Mouse (Mus musculus): ENCODE data around the gene A1cf. TPM values are rescaled to one million over a fixed set of nuclear protein-coding genes. Genes with fewer than 3 reads are reported as not detected.

The A1cf gene
- not detected in 2 replicates for polyA plus RNA-seq (2014; fragmentation: Nextera tagmentation; extraction: Ambion mirVana)

DNA sequence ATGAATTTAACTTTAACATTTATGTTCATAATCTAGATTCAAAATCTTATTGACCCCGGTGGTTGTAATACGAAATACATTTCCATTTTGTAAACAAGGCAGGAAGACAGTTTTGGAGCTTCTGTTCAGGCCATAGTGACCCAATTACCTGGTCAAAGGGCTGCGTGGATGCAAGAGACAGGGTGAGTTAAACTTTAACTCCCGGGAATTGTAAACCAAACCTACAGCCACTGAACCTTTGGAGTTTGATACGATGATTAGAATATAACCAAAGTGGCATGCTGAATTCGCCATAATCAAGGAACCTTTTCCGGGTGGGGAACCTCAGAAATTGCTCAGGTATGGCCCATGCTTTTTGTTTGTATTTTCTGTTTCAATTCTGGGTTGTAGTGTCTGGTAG, at the start of gene A1cf:
A1cf (plus strand) TSS at position 244 of the 400 bp plus-strand sequence.
- WGBS: 87% methylated on average over 7 of the region's 7 CpGs
- Histone ChIP-seq H3K36me3 (replicated peaks; ENCODE audit: control insufficient read depth, insufficient read depth, low read depth, low read length) (no peaks in the 10 kb centered on the region), H3K4me3 (ENCODE audit: low read depth, low read length) (no peak within 1 kb of the TSS), H3K9ac (replicated peaks; ENCODE audit: low read length) (no peak within 1 kb of the TSS), H3K9me3 (replicated peaks; ENCODE audit: control insufficient read depth, low read length) (no peaks in the 10 kb centered on the region), H3K4me1 (ENCODE audit: control insufficient read depth, insufficient read depth, low read length) (no peaks in the 10 kb centered on the region), H3K27me3 (ENCODE audit: control insufficient read depth, insufficient read depth, low read length) (no peaks in the 10 kb centered on the region), H3K4me2 (ENCODE audit: low read depth, low read length) (no peak within 1 kb of the TSS), H3K27ac (replicated peaks; ENCODE audit: low read depth, low read length) (no peak within 1 kb of the TSS)
- DNase-seq (ENCODE audit: low spot score) (no peak), ATAC-seq (replicated peaks; ENCODE audit: insufficient number of reproducible peaks, low FRiP score, low TSS enrichment, low read depth) (no peak)

DNA sequence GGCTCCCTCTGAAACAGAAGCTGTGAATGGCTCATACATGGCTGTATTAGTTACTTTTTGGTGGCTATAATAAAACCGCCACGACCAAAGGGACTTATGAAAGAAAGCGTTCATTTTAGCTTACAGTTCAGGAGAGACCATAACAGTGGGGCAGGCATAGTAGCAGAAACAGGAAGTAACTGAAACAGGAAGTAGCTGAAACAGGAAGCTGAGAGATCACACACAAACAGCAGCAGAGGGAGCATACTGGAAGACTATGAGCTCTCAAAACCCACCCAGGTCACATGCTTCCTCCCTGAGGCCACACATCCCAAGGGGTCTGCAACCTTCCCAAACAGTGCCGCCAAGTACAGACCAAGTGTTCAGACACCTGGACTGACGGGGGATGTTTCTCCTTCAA, 34.3 kb upstream of the A1cf start:
- WGBS: 86% methylated on average over 5 of the region's 5 CpGs
- no peak overlapping the region for H3K27ac ChIP-seq (replicated peaks; ENCODE audit: low read depth, low read length)
- no peaks in the 10 kb centered on the region for H3K27me3 ChIP-seq (ENCODE audit: control insufficient read depth, insufficient read depth, low read length)
- H3K9me3 ChIP-seq (replicated peaks; ENCODE audit: control insufficient read depth, low read length): no peaks in the 10 kb centered on the region
- H3K4me3 ChIP-seq (ENCODE audit: low read depth, low read length): no peak overlapping the region
- H3K9ac ChIP-seq (replicated peaks; ENCODE audit: low read length): no peak overlapping the region
- no peaks in the 10 kb centered on the region for H3K36me3 ChIP-seq (replicated peaks; ENCODE audit: control insufficient read depth, insufficient read depth, low read depth, low read length)
- ATAC-seq (replicated peaks; ENCODE audit: insufficient number of reproducible peaks, low FRiP score, low TSS enrichment, low read depth) (no peak), DNase-seq (ENCODE audit: low spot score) (no peak)
- H3K4me2 ChIP-seq (ENCODE audit: low read depth, low read length): no peak overlapping the region
- H3K4me1 ChIP-seq (ENCODE audit: control insufficient read depth, insufficient read depth, low read length): no peaks in the 10 kb centered on the region

DNA sequence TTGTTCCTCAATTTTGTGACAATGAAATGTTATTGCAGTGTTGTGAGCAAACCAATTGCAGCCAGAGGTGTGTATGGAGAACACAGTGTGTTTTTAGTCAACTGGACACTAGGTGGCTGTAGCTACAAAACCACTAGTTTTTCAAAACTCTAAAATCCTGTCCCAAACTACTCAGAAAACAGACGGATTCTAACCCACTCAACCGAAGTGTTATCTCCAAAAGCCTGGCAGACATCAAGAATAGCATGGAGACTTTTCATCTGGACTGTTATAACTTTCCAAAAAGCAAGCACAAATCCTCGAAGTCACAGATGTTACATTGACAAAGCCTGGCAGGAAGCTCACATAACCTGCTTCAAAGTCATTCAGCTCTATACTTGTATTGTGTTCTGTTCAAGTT, 6.7 kb upstream of the A1cf start:
- H3K4me1 ChIP-seq (ENCODE audit: control insufficient read depth, insufficient read depth, low read length): no peaks in the 10 kb centered on the region
- no peaks in the 10 kb centered on the region for H3K27me3 ChIP-seq (ENCODE audit: control insufficient read depth, insufficient read depth, low read length)
- no peak overlapping the region for H3K4me2 ChIP-seq (ENCODE audit: low read depth, low read length)
- H3K36me3 ChIP-seq (replicated peaks; ENCODE audit: control insufficient read depth, insufficient read depth, low read depth, low read length): no peaks in the 10 kb centered on the region
- no peak for ATAC-seq (replicated peaks; ENCODE audit: insufficient number of reproducible peaks, low FRiP score, low TSS enrichment, low read depth)
- no peak for DNase-seq (ENCODE audit: low spot score)
- no peak overlapping the region for H3K27ac ChIP-seq (replicated peaks; ENCODE audit: low read depth, low read length)
- no peaks in the 10 kb centered on the region for H3K9me3 ChIP-seq (replicated peaks; ENCODE audit: control insufficient read depth, low read length)
- no peak overlapping the region for H3K9ac ChIP-seq (replicated peaks; ENCODE audit: low read length)
- WGBS: 73% methylated on average over 3 of the region's 3 CpGs
- no peak overlapping the region for H3K4me3 ChIP-seq (ENCODE audit: low read depth, low read length)

DNA sequence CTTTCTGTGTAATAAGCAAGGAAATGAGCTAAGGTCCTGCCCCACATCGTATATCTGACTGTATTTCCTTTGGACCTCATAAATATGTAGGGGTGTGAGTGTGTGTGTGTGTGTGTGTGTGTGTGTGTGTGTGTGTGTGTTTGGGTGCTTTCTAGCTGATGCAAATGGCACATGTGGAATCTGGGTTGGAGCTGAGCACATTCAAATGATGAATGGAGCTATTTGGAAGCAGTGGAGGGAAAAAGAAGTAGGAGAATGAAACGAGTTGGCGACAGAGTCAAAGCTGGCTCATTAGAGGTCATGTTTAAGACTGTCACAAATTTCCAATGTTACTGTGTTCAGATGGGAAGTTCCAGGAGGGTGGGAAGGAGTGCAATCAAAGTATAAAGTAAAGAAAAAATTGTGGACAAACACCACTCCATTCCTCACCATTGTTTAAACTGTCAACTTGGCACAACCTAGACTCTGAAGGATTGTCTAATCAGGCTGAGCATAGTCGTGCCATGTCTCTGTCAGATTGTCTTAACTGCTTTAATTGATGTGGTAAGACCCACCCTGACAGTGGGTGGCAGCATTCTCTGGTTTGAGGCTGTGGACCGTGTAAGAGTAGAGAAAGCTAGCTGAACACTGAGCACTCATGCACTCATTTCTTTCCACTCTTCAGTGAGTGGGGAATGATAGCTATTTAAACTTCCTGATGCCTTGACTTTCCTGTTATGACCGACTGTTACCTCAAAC, 5.9 kb upstream of the A1cf start:
- ATAC-seq (replicated peaks; ENCODE audit: insufficient number of reproducible peaks, low FRiP score, low TSS enrichment, low read depth) (no peak), DNase-seq (ENCODE audit: low spot score) (no peak)
- no peak overlapping the region for H3K4me2 ChIP-seq (ENCODE audit: low read depth, low read length)
- H3K4me3 ChIP-seq (ENCODE audit: low read depth, low read length): no peak overlapping the region
- H3K9ac ChIP-seq (replicated peaks; ENCODE audit: low read length): no peak overlapping the region
- WGBS: 76% methylated on average over 6 of the region's 6 CpGs
- H3K27me3 ChIP-seq (ENCODE audit: control insufficient read depth, insufficient read depth, low read length): no peaks in the 10 kb centered on the region
- H3K27ac ChIP-seq (replicated peaks; ENCODE audit: low read depth, low read length): no peak overlapping the region
- H3K9me3 ChIP-seq (replicated peaks; ENCODE audit: control insufficient read depth, low read length): no peaks in the 10 kb centered on the region
- no peaks in the 10 kb centered on the region for H3K4me1 ChIP-seq (ENCODE audit: control insufficient read depth, insufficient read depth, low read length)
- no peaks in the 10 kb centered on the region for H3K36me3 ChIP-seq (replicated peaks; ENCODE audit: control insufficient read depth, insufficient read depth, low read depth, low read length)

DNA sequence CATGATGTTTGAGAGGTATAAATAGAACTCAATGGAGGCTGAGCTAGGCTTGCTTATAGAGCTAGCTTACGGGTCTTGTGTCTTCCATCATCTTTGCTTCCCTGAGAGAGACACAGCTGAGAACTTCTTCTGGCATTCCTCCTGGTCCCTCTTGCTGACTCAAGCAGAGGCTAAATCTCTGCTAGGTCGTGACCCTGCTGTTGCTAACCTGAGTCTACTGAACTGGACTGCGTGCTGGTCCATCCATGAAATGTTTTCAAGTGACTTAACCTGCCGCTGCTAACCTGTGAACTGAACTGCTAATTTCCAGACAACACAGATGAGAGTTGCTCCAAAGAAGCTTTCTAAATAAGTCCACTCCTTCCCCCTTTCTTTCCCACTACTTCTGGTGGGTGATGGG, 3.1 kb upstream of the A1cf start:
- Histone ChIP-seq H3K27me3 (ENCODE audit: control insufficient read depth, insufficient read depth, low read length) (no peaks in the 10 kb centered on the region), H3K4me2 (ENCODE audit: low read depth, low read length) (no peak overlapping the region), H3K36me3 (replicated peaks; ENCODE audit: control insufficient read depth, insufficient read depth, low read depth, low read length) (no peaks in the 10 kb centered on the region), H3K4me1 (ENCODE audit: control insufficient read depth, insufficient read depth, low read length) (no peaks in the 10 kb centered on the region), H3K27ac (replicated peaks; ENCODE audit: low read depth, low read length) (no peak overlapping the region), H3K9me3 (replicated peaks; ENCODE audit: control insufficient read depth, low read length) (no peaks in the 10 kb centered on the region), H3K4me3 (ENCODE audit: low read depth, low read length) (no peak overlapping the region), H3K9ac (replicated peaks; ENCODE audit: low read length) (no peak overlapping the region)
- DNase-seq (ENCODE audit: low spot score) (no peak), ATAC-seq (replicated peaks; ENCODE audit: insufficient number of reproducible peaks, low FRiP score, low TSS enrichment, low read depth) (no peak)
- 88% methylated on average over 4 of the region's 4 CpGs for WGBS

DNA sequence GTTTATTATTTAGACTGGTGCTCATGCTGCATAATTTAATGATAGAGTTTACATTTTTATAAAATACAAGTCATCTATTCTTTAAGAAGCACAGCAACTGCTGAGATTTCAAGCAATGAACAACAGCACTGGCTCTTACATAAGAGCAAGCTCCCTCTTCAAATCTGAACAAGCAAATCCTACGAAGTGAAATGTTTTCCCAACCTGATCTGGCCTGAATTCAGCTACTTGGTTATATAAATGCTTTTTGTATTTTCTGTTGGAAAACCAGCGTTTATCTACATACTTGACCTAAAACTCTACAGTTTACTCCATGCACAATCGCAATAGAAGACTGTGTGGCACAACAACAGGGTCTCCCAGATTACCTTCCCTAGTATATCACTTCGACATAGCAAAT, 488 bp upstream of the A1cf start:
- H3K9me3 ChIP-seq (replicated peaks; ENCODE audit: control insufficient read depth, low read length): no peaks in the 10 kb centered on the region
- ATAC-seq (replicated peaks; ENCODE audit: insufficient number of reproducible peaks, low FRiP score, low TSS enrichment, low read depth) (no peak), DNase-seq (ENCODE audit: low spot score) (no peak)
- no peaks in the 10 kb centered on the region for H3K36me3 ChIP-seq (replicated peaks; ENCODE audit: control insufficient read depth, insufficient read depth, low read depth, low read length)
- no peak overlapping the region for H3K4me3 ChIP-seq (ENCODE audit: low read depth, low read length)
- H3K4me2 ChIP-seq (ENCODE audit: low read depth, low read length): no peak overlapping the region
- WGBS: 88% methylated on average over 4 of the region's 4 CpGs
- H3K27me3 ChIP-seq (ENCODE audit: control insufficient read depth, insufficient read depth, low read length): no peaks in the 10 kb centered on the region
- no peaks in the 10 kb centered on the region for H3K4me1 ChIP-seq (ENCODE audit: control insufficient read depth, insufficient read depth, low read length)
- H3K27ac ChIP-seq (replicated peaks; ENCODE audit: low read depth, low read length): no peak overlapping the region
- no peak overlapping the region for H3K9ac ChIP-seq (replicated peaks; ENCODE audit: low read length)

DNA sequence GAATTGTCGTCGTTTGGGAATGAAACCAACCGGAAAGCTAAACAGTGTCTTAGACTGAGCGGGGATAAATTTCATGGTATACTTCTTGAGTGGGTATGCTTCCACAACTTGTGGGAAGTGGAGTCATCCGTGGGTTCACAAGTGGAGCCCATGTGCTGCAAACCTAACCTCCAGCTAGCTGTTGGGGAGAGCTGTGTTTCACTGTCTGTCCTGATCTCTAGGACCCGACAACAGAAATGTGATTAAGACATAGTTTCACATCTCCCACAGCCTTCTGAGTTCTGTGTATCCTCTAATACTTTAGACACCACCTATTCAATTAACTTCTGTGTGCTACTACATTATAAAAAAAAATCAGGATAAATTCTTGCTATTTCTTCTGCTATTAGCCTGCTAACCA, 407 bp downstream of the A1cf start:
- DNase-seq (ENCODE audit: low spot score): no peak
- no peak overlapping the region for H3K9ac ChIP-seq (replicated peaks; ENCODE audit: low read length)
- H3K27me3 ChIP-seq (ENCODE audit: control insufficient read depth, insufficient read depth, low read length): no peaks in the 10 kb centered on the region
- H3K4me3 ChIP-seq (ENCODE audit: low read depth, low read length): no peak overlapping the region
- 84% methylated on average over 6 of the region's 6 CpGs for WGBS
- H3K36me3 ChIP-seq (replicated peaks; ENCODE audit: control insufficient read depth, insufficient read depth, low read depth, low read length): no peaks in the 10 kb centered on the region
- H3K9me3 ChIP-seq (replicated peaks; ENCODE audit: control insufficient read depth, low read length): no peaks in the 10 kb centered on the region
- H3K4me1 ChIP-seq (ENCODE audit: control insufficient read depth, insufficient read depth, low read length): no peaks in the 10 kb centered on the region
- no peak overlapping the region for H3K27ac ChIP-seq (replicated peaks; ENCODE audit: low read depth, low read length)
- no peak for ATAC-seq (replicated peaks; ENCODE audit: insufficient number of reproducible peaks, low FRiP score, low TSS enrichment, low read depth)
- H3K4me2 ChIP-seq (ENCODE audit: low read depth, low read length): no peak overlapping the region

DNA sequence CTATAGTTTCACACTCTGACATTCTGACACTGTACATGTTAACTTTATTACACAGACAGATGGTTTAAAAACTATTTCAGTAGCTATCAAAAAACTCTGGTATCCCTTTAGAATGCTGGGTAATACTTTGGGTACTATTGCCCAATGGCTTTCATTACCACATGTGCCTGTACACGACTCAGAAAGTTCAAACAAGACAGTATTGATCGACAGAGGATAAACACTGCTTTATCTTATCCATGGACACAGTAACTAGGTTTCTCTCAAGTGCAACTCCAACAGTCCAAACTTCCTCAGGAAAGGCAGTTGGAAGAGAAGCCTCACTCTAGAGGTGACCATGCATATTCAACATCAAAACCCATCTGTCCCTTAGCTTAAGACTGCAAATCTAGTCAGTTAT, 2.8 kb downstream of the A1cf start:
- H3K27me3 ChIP-seq (ENCODE audit: control insufficient read depth, insufficient read depth, low read length): no peaks in the 10 kb centered on the region
- no peaks in the 10 kb centered on the region for H3K36me3 ChIP-seq (replicated peaks; ENCODE audit: control insufficient read depth, insufficient read depth, low read depth, low read length)
- DNase-seq (ENCODE audit: low spot score): no peak
- no peaks in the 10 kb centered on the region for H3K9me3 ChIP-seq (replicated peaks; ENCODE audit: control insufficient read depth, low read length)
- H3K4me3 ChIP-seq (ENCODE audit: low read depth, low read length): no peak overlapping the region
- 82% methylated on average over 2 of the region's 2 CpGs for WGBS
- H3K9ac ChIP-seq (replicated peaks; ENCODE audit: low read length): no peak overlapping the region
- H3K4me2 ChIP-seq (ENCODE audit: low read depth, low read length): no peak overlapping the region
- H3K27ac ChIP-seq (replicated peaks; ENCODE audit: low read depth, low read length): no peak overlapping the region
- ATAC-seq (replicated peaks; ENCODE audit: insufficient number of reproducible peaks, low FRiP score, low TSS enrichment, low read depth): no peak
- no peaks in the 10 kb centered on the region for H3K4me1 ChIP-seq (ENCODE audit: control insufficient read depth, insufficient read depth, low read length)

Data from embryonic facial prominence, embryonic 11.5 days (tissue).